Mouse (Mus musculus): ENCODE results near the gene Dbn1. TPM values are rescaled to one million over a fixed set of nuclear protein-coding genes. Genes with fewer than 3 reads are reported as not detected.

Dbn1 gene
- polyA plus RNA-seq, 1 experiment from 2014 or later = 558 TPM

GRCm38 (mm10) chr13:55523278-55523677, 35.4 kb upstream of the Dbn1 start:
- Histone ChIP-seq H3K4me2 (replicated peaks) (no peak overlapping the region), H3K9me3 (no peaks in the 10 kb centered on the region), H3K4me3 (no peak overlapping the region), H3K4me1 (no peaks in the 10 kb centered on the region), H3K27ac (replicated peaks) (no peak overlapping the region), H3K9ac (replicated peaks) (no peak overlapping the region), H3K27me3 (no peaks in the 10 kb centered on the region), H3K36me3 (0 out of 2 replicates have a peak, but pooled peaks cover 4% of the 10 kb centered on the region)
- ATAC-seq (ENCODE audit: low FRiP score, low read depth) = no peak
- 63% methylated on average over 17 of the region's 17 CpGs for WGBS

GRCm38 (mm10) chr13:55522730-55523129, 34.8 kb upstream of the Dbn1 start:
- WGBS = 69% methylated on average over 8 of the region's 8 CpGs
- no peak overlapping the region for H3K27ac ChIP-seq (replicated peaks)
- no peaks in the 10 kb centered on the region for H3K27me3 ChIP-seq

DNA sequence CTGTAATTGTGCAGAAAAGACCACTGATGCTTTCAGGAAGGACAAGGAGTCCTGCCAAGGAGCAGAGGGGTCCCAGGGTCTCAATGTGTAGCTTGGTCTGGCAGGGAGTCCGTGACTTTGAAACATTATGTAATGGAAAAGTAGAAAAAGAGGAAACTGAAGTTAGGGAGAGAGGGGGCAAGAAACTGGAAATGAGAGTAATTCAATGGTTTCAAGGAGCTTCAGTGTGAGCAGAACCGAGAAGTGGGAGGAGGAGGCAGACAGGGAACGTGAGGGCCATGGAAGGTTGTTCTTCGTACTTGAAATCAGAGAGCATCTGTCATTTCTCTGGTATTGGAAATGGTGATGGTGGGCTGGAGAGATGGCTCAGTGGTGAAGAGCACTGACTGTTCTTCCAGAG, 31.7 kb upstream of the Dbn1 start:
- H3K4me1 ChIP-seq = no peaks in the 10 kb centered on the region
- H3K4me3 ChIP-seq = no peak overlapping the region
- H3K9me3 ChIP-seq = no peaks in the 10 kb centered on the region
- no peak for ATAC-seq (ENCODE audit: low FRiP score, low read depth)
- H3K9ac ChIP-seq (replicated peaks) = no peak overlapping the region
- H3K36me3 ChIP-seq = no peaks in the 10 kb centered on the region
- H3K27ac ChIP-seq (replicated peaks) = no peak overlapping the region
- no peak overlapping the region for H3K4me2 ChIP-seq (replicated peaks)
- WGBS = 80% methylated on average over 4 of the region's 4 CpGs
- H3K27me3 ChIP-seq = peaks cover 8% of the 10 kb centered on the region; the same call in 1 of the 2 replicates

More at GRCm38 (mm10) chr13:55522730-55523129, 34.8 kb upstream of the Dbn1 start:
- ATAC-seq (ENCODE audit: low FRiP score, low read depth) = no peak
- H3K9ac ChIP-seq (replicated peaks) = no peak overlapping the region
- no peak overlapping the region for H3K4me2 ChIP-seq (replicated peaks)
- no peaks in the 10 kb centered on the region for H3K4me1 ChIP-seq
- H3K9me3 ChIP-seq = no peaks in the 10 kb centered on the region
- 0 out of 2 replicates have a peak, but pooled peaks cover 4% of the 10 kb centered on the region for H3K36me3 ChIP-seq
- H3K4me3 ChIP-seq = no peak overlapping the region

DNA sequence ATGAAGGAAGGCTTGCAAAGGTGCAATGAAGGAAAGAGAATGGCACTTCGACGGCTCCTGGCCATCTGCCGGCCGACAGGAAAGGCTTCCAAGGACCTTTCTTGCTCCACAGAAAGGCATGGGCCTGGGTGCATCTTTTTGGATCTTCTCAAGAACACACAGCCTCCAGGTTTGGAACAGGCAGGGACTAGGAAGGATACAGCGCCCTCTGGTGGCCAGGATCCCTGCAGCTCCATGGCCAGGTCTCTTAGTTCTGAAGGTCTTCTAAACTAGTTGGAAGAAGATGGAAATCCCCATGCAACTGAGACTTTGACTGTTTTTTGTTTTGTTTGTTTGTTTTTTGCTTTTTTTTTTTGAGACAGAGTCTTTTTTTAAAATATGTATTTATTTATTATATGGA, 29.0 kb upstream of the Dbn1 start:
- H3K4me2 ChIP-seq (replicated peaks) = no peak overlapping the region
- WGBS = 4% methylated on average over 5 of the region's 5 CpGs
- peaks cover 13% of the 10 kb centered on the region; the same call in 1 of the 2 replicates for H3K27me3 ChIP-seq
- H3K36me3 ChIP-seq = no peaks in the 10 kb centered on the region
- H3K27ac ChIP-seq (replicated peaks) = no peak overlapping the region
- H3K9ac ChIP-seq (replicated peaks) = no peak overlapping the region
- H3K4me1 ChIP-seq = peaks cover 7% of the 10 kb centered on the region
- no peak overlapping the region for H3K4me3 ChIP-seq
- no peaks in the 10 kb centered on the region for H3K9me3 ChIP-seq
- ATAC-seq (ENCODE audit: low FRiP score, low read depth) = no peak

DNA sequence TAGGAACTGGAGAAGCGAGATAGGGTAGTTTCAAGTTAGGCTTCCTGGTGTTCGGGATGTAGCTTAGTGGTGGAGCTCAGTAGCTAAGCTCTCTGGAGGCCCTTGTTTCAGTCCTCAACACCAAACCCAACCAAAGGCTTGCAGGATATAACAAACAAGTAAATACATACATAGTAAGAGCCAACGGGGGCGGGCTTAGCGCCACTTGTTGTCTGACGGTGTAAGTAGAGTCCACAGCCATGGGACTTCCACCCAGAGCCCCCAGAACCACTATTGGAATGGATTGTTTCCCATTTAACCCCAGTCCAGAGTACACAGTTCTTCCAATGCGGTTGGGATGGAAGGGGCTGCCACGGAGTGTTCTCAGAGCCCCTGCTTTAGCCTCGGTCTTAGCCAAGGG, 25.9 kb upstream of the Dbn1 start:
- peak overlapping the region; percentile 78 for H3K4me3 ChIP-seq
- H3K36me3 ChIP-seq = peaks cover 6% of the 10 kb centered on the region
- peak overlapping the region; percentile 79 for H3K4me2 ChIP-seq (replicated peaks)
- peaks cover 26% of the 10 kb centered on the region for H3K4me1 ChIP-seq
- no peak overlapping the region for H3K27ac ChIP-seq (replicated peaks)
- no peak for ATAC-seq (ENCODE audit: low FRiP score, low read depth)
- H3K9ac ChIP-seq (replicated peaks) = no peak overlapping the region
- peaks cover 13% of the 10 kb centered on the region; the same call in 1 of the 2 replicates for H3K27me3 ChIP-seq
- WGBS = 32% methylated on average over 9 of the region's 9 CpGs
- no peaks in the 10 kb centered on the region for H3K9me3 ChIP-seq

DNA sequence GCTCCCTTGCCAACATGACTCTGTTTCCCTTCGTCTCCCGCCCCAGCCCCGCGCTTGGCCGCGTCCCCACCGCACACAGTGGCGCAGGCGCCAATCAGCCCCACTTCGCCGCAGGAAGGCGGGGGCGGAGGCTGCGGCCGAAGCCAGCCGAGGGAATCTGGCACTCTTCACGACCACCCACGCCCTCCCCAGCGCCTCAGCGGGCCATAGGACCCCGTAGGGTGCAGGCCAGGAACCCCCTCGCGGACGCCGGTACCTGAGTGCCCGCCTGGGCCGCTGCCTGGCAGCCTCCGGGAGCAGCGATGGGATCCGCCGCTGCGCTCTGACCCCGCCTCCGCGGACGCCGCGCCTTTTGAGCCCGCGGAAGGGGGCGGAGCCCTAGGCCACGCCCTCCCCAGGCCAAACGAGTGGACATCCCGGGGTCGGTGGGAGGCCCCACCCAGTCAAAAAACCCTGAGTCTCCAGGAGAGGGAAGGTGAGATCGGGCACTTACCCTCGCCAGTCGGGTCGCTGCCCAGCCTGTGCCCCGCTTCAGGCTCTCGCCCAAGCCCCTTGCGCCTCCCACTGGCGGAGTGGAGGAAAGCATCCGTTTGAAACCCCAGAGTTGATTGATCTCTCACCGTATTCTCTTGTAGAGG, 25.3 kb upstream of the Dbn1 start, which contains the start of gene Pdlim7:
Pdlim7 (minus strand) TSS at position 566 of the 638 bp plus-strand sequence.
- H3K27me3 ChIP-seq = peaks cover 13% of the 10 kb centered on the region; the same call in 1 of the 2 replicates
- peak within 1 kb of the TSS; percentile 72 for H3K27ac ChIP-seq (replicated peaks)
- H3K4me2 ChIP-seq (replicated peaks) = peak within 1 kb of the TSS; percentile 79
- no peaks in the 10 kb centered on the region for H3K9me3 ChIP-seq
- peaks cover 12% of the 10 kb centered on the region for H3K36me3 ChIP-seq
- ATAC-seq (ENCODE audit: low FRiP score, low read depth) = peak; percentile 71
- H3K4me1 ChIP-seq = peaks cover 26% of the 10 kb centered on the region
- H3K9ac ChIP-seq (replicated peaks) = peak within 1 kb of the TSS; percentile 83
- peak within 1 kb of the TSS; percentile 78 for H3K4me3 ChIP-seq
- under 1% methylated on average over 53 of the region's 55 CpGs for WGBS

- Histone ChIP-seq H3K9me3 (no peaks in the 10 kb centered on the region), H3K27ac (replicated peaks) (peak overlapping the region; percentile 72; the same call in 1 of the 2 replicates), H3K9ac (replicated peaks) (peak overlapping the region; percentile 83), H3K4me3 (peak overlapping the region; percentile 78), H3K4me2 (replicated peaks) (peak overlapping the region; percentile 79), H3K27me3 (peaks cover 13% of the 10 kb centered on the region; the same call in 1 of the 2 replicates), H3K4me1 (peaks cover 26% of the 10 kb centered on the region), H3K36me3 (peaks cover 20% of the 10 kb centered on the region)
- WGBS = 6% methylated on average over 24 of the region's 25 CpGs
- peak; percentile 51 for ATAC-seq (ENCODE audit: low FRiP score, low read depth)
These were observed 24.6 kb upstream of the Dbn1 start for GRCm38 (mm10) chr13:55512379-55513031.

- Histone ChIP-seq H3K4me2 (replicated peaks) (peak overlapping the region; percentile 79), H3K36me3 (peaks cover 30% of the 10 kb centered on the region), H3K4me3 (peak overlapping the region; percentile 78; the same call in 1 of the 2 replicates), H3K4me1 (peaks cover 26% of the 10 kb centered on the region), H3K9me3 (no peaks in the 10 kb centered on the region), H3K27ac (replicated peaks) (peak overlapping the region; percentile 74), H3K27me3 (peaks cover 13% of the 10 kb centered on the region; the same call in 1 of the 2 replicates), H3K9ac (replicated peaks) (0 out of 2 replicates have a peak overlapping the region, but pooled peaks have one; percentile 26)
- WGBS = 27% methylated on average over 5 of the region's 5 CpGs
- ATAC-seq (ENCODE audit: low FRiP score, low read depth) = no peak
These were observed 23.6 kb upstream of the Dbn1 start for GRCm38 (mm10) chr13:55511492-55511861.

DNA sequence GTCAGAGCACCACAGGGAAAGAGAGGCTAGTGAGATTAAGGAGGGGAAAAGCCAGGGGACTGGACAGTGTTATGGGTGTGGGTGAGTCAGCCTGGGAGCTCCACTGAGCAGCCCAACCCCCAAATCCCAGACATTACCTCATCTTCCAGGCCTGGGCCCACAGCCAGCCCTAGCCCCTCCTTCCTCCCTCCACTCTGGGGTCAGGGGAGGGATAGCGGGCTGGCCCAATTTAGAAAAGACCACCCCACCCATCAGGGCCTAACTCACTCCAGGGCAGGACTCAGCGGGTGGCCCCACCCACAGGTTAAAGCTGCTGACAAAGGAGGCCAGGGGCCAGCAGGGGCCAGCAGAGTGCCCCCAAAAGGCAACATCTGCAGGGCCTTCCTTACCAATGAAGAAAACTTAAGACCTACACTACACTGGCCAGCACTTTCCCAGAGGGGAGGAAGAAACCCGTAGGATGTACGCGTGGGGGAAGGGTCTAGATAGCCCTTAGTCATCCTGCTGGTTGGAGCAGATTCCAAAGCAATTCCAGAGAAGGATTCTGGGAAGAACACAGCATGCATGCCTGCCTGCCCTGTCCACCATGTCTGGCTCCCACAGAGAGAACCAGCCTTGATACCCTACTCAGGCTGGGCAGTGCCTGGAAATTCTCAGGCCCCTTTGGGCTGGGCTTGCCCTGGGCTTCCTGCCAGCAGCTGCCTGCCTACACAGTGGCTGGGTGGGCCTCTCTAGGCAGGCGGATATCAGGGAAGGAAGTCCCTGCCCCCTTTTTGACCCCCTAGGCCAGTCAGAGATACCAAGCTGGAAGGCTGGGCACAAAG, 23.0 kb upstream of the Dbn1 start:
- peak overlapping the region; percentile 79 for H3K4me2 ChIP-seq (replicated peaks)
- H3K27me3 ChIP-seq = peaks cover 13% of the 10 kb centered on the region; the same call in 1 of the 2 replicates
- peak; percentile 21; the same call in 1 of the 2 replicates for ATAC-seq (ENCODE audit: low FRiP score, low read depth)
- peaks cover 36% of the 10 kb centered on the region for H3K36me3 ChIP-seq
- 0 out of 2 replicates have a peak overlapping the region, but pooled peaks have one; percentile 9 for H3K4me3 ChIP-seq
- peak overlapping the region; percentile 74 for H3K27ac ChIP-seq (replicated peaks)
- H3K9ac ChIP-seq (replicated peaks) = peak overlapping the region; percentile 26; the same call in 1 of the 2 replicates
- H3K4me1 ChIP-seq = peaks cover 26% of the 10 kb centered on the region
- H3K9me3 ChIP-seq = no peaks in the 10 kb centered on the region
- WGBS = 9% methylated on average over 6 of the region's 6 CpGs

DNA sequence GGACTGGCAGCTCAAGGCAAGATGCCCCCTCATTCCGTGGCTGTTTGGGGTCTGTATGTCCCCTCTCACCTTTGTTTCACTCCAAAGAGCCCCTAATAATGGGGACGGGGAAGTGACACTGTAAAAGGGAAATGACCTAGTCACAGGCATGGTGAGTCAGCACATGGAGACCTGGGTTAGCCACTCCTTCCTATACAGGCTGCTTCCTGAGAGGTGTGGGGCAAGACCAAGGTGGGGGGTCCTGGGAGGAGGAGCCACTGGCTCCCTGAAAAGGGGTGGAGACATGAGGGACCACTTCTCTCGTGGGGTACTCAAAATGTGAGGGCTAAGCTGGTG, 22.4 kb upstream of the Dbn1 start:
- peaks cover 26% of the 10 kb centered on the region for H3K4me1 ChIP-seq
- H3K9ac ChIP-seq (replicated peaks) = 0 out of 2 replicates have a peak overlapping the region, but pooled peaks have one; percentile 24
- 0 out of 2 replicates have a peak overlapping the region, but pooled peaks have one; percentile 9 for H3K4me3 ChIP-seq
- H3K36me3 ChIP-seq = peaks cover 42% of the 10 kb centered on the region
- no peaks in the 10 kb centered on the region for H3K9me3 ChIP-seq
- WGBS = 46% methylated on average over 3 of the region's 3 CpGs
- H3K27me3 ChIP-seq = peaks cover 12% of the 10 kb centered on the region; the same call in 1 of the 2 replicates
- ATAC-seq (ENCODE audit: low FRiP score, low read depth) = no peak
- H3K27ac ChIP-seq (replicated peaks) = peak overlapping the region; percentile 52; the same call in 1 of the 2 replicates
- peak overlapping the region; percentile 79 for H3K4me2 ChIP-seq (replicated peaks)

DNA sequence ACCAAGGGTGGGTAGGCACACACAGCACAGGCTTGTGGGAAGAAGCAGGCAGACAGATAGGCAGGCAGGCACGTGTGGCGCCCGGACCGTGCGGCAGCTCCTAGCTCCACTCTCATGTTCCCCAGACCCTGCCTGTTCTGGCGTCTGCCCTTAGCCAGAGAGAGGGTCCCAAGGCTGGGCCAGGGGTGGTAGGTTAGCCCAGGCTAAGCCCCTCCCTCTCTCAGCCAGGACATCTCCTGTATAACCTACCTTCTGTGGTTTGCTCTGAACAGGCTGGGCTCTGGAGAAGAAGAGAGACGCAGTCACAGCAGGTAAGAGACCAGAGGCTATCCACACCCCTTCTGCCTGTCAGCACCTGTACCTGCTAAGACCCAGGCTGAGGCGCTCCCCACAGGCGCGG, 20.6 kb upstream of the Dbn1 start:
- H3K9me3 ChIP-seq = no peaks in the 10 kb centered on the region
- H3K27me3 ChIP-seq = no peaks in the 10 kb centered on the region
- no peak overlapping the region for H3K4me2 ChIP-seq (replicated peaks)
- no peak overlapping the region for H3K4me3 ChIP-seq
- no peak for ATAC-seq (ENCODE audit: low FRiP score, low read depth)
- H3K9ac ChIP-seq (replicated peaks) = no peak overlapping the region
- H3K36me3 ChIP-seq = peaks cover 59% of the 10 kb centered on the region
- H3K4me1 ChIP-seq = peaks cover 26% of the 10 kb centered on the region
- WGBS = 91% methylated on average over 10 of the region's 10 CpGs
- H3K27ac ChIP-seq (replicated peaks) = no peak overlapping the region
